Mouse (Mus musculus): ENCODE measurements around the gene Actl11.

The Actl11 gene

DNA sequence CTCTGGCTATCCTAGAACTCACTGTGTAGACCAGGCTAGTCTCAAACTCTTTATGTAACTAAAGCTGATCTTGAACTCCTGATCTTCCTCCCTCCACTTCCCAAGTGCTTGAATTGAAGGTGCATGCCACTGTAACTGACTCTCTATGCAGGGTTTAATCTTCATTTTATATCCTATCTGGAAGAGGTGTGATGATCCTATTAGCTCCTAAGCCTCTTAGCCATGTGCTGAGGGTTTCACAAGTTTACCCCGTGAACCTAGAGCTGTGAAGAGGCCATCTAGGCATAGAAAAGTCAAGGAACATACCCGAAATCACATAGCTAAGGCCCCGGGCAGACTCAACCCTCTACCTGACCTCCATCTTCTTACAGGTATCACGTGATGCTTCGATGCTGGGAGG lies 8.8 kb upstream of the Actl11 start:
- in situ Hi-C loops (cut with MseI, MboI), result no loop called here

DNA sequence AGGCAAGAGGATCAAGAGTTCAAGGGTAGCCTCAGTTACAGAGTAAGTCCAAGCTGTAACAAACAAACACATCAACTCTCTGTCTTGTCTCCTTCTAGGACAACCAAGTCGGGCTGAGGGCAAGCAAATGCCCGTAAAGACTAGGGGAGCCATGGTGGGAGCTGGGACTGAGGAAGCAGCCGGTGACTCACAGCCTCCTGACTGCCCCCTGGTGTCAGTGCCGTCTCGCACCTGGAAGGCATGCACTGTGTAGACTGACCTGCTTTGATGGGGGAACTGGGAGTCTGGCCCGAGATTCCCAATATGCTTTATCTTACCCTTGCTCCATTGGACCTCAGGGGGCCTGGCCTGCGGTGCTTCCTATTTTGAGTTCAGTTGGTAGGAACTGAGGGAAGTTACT lies 5.2 kb upstream of the Actl11 start:
- in situ Hi-C loops (cut with MseI, MboI), result no loop called here

DNA sequence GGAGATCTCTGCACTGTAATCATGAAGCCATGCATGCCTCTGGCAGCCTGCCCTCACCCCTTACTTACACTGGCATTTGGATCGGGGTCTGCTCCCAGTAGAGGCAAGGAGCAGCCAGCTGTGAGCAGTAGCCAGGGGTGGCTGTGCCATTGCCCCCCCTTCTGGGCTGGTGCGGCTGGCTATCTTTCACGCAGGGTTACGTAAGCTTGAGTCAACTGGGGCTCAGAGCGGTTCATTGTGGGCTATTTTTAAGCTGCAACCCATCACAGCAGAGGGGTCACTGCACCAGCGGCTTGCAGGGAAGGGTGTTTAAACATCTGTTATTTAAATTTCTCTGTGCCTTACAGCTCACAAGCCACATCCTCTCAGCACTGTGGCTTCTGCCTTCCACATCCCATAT lies 4.3 kb upstream of the Actl11 start:
- in situ Hi-C loops (cut with MseI, MboI), result no loop called here

DNA sequence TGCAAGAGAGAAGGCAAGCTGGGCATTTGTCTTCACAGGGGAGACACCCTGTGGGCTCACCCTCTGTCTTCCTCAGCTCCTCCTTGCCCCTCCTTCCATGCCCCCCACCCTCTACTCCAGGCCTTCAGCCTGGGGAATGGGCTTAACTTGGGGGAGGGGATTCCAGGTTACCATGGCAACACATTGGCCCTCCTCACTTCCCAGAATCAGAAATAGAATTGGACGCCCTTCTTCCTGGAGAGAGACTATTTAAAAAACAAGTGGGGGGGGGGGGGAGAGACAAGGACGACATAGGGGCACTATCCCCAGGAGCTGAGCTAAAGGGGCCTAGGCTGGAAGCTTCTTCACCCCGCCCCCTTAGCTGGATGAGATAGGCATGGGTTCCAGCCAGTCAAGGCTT lies 3.0 kb upstream of the Actl11 start:
- in situ Hi-C loops (cut with MseI, MboI), result no loop called here

DNA sequence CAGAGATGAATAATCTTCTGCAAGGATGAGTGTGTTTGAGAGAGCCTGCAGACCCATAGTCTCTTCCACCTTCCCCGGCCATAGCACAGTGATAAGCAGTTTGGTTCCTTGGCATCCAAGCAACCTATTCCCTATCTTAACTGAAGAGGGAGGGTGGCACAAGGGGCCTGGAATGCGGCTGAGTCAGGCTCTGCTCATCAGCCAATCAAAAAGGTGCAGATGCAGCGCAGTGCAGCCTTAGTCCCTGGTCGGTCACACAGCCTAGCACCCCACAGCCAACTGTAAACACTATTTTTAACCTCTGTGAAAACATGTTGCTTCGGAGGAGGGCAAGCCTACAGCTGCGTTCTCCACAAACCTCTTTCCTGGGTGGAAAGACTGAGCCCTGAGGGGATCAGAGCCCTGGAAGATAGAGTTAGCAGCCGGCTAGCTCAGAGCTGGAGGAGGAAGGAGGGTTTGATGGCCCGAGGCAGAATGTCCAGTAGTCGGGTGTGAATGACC lies 1.3 kb upstream of the Actl11 start:
- in situ Hi-C loops (cut with MseI, MboI), result no loop called here

DNA sequence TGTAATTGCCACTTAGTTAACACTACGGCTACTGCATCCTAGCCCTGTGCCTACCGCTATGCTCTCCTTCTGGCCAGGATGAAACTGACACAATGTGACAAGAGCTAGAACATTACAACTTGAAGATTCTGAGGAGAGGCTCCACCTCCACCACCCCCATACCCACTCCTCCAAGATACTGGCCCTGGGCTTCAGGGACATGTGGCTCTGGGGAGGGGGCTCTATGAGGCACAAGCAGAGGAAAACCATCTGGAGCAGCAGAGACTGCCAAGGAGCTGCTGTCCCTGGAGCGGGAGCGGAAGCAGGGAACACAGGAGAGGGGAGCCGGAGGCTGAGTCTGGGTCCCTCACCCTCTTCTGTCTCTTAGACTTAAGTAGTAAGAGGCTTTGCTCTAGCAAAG lies 520 bp upstream of the Actl11 start:
- in situ Hi-C loops (cut with MseI, MboI), result no loop called here

DNA sequence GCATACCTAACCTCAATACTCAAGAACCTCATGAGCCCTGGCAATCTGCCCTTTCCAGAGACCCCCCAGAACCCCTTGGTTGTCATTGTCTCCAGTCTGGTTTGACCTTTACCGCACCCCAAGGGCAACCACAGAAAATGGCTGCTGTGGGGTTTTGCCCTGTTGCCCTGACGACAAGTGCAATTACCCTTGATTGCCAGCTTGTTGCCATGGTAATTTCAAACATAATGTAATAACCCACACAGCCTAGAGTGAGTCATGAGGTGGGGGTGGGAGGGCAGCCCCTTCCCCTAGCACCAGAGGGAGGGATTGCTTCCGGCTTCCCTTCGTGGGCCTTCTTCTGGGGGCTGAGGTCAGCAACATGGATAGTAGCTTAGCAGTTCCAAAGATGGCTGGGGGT lies 4.0 kb downstream of the Actl11 start:
- in situ Hi-C loops (cut with MseI, MboI), result no loop called here

DNA sequence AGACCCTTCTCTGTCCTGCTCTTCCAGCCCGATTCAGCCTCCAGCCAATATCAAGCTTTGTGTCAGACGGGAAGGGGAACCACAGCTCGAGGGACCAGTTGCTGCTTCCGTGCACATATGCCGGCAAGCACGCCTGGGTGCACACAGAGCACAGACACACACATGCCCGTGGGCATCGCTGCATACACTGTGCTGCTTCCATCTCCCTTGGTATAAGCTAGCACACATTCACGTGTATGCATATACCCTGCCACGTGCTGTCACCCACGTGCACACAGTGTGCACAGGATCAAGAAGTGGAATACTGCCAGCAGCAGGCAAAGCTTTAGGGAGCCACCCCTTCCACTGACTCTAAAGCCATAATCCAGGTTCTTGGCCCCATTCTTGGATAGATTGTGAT lies 5.9 kb downstream of the Actl11 start:
- in situ Hi-C loops (cut with MseI, MboI), result no loop called here

DNA sequence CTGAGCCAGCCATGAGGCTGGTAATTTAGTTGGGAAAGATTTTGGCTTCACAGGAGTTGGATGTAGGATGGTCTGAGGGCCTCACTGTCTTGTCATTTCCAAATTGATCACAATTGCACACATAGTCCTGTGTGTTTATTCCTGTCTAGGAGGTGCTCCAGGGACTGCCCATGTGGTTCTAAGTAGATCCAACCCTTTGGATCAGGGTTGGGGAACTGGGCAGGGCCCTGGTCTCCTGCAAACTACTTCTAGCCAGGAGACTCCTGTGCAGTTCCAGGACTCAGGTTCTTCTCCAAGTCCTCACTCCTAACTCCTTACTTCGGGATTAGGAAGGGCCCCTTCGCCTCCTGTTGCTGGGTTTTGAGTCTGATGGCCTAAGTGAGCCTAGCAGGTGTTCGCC lies 7.1 kb downstream of the Actl11 start, which contains the start of gene Camkv:
Gene Camkv, plus strand, starts transcription at position 301 of the 400 bp plus-strand sequence.
- in situ Hi-C loops (cut with MseI, MboI), result no loop called here

DNA sequence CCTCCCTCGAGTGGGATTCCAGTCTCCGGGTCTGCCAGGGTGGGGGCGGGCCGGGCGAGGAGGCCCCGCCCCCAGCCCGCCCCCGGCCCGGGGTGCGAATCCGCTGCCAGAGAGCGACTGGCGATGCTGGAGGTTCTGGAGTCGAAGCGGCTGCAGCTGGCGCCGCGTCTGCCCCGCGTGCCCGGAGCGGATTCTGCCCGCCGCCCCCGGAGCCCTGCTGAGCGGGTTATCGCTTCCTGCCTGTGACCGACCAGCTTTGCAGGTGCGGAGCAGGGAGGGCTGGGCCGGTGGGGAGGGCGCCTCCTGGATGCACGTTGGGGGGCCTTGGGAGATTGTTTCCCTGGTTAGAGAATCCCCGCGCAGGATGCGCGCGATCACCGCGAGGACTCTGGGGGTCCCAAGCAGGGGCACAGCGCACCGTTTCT lies 7.5 kb downstream of the Actl11 start:
- in situ Hi-C loops (cut with MseI, MboI), result no loop called here

DNA sequence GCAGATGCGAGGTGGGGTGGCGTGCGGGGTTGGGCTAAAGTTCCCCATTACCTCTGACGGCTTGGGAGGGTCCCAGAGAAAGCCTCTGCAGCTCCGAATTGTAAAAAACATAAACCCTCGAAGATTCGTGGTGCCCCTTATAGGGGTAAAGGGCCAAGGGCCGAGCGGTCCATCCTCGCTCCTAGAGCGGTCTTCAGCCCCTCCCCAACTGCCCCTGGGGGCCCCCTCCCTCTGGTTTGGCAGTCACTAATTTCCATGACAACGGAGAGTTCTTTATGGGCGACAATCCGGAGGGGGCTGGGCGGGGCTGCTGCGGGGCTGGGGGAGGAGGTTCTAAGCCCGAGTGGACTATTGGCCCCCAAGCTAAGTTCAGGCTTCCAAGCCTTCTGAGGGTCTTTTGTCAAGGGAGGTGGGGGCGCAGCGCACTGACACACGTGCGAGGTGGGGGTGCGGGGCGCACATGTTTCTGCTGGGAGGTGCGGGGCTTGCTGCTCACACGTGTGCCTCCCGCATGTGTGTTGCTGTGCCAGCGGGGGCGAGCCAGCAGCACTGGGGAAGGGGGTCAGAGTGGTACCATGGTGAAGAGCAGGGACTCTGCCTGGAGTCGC lies 8.1 kb downstream of the Actl11 start:
- in situ Hi-C loops (cut with MseI, MboI), result no loop called here

DNA sequence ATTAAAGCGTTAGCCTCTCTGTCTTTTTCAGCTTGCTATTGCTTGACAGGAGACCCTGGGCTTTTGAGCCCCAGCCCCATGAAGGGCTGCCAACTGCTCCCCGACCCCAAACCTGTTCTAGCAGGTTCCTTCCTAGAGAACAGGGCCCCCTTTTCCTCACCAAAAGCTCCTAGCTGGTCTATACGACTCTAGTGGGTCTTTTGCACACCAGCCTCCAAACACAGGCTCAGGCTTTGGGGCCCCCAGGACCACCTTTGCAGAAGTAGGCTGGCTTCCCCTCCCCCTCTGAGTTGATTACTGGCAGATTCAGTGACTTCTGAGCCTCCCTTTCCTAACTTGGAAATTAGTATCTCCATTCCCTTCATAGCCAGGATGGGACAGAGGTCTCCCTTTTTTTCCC lies 8.6 kb downstream of the Actl11 start:
- in situ Hi-C loops (cut with MseI, MboI), result no loop called here

DNA sequence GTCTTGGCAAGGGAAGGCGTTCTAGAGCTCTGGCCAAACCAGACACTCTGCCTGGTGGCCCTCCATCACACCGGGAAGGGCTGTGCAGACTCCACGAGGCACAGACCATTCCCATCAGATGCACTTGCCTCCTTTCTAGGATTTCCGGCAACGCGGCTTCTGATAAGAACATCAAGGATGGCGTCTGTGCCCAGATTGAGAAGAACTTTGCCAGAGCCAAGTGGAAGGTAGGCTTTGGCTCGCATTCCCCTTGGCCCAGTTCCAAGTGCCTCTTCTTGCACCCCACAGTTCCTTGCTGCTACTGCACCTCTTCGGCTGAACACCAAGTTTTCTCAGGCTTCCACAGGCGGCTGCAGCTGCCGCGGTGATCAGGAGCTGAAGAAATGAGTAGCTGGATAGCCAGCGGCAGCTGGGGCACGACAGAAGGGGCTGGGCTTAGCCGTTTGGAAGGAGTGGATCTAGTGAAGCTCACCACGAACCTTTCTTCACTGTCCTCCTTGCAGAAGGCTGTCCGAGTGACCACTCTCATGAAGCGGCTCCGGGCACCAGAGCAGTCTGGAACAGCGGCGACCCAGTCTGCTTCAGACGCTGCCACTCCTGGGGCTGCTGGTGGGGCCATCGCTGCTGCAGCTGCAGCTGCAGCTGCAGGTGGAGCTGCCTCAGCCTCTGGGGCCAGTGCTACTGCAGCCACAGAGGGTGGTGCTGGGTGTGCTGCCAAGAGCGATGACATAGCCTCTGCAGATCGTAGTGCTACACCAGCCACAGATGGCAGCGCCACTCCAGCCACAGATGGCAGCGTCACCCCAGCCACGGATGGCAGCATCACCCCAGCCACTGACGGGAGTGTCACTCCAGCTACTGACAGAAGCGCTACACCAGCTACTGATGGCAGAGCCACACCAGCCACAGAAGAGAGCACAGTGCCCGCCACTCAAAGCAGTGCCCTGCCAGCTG lies 19.2 kb downstream of the Actl11 start:
- in situ Hi-C loops (cut with MseI, MboI), result no loop called here

DNA sequence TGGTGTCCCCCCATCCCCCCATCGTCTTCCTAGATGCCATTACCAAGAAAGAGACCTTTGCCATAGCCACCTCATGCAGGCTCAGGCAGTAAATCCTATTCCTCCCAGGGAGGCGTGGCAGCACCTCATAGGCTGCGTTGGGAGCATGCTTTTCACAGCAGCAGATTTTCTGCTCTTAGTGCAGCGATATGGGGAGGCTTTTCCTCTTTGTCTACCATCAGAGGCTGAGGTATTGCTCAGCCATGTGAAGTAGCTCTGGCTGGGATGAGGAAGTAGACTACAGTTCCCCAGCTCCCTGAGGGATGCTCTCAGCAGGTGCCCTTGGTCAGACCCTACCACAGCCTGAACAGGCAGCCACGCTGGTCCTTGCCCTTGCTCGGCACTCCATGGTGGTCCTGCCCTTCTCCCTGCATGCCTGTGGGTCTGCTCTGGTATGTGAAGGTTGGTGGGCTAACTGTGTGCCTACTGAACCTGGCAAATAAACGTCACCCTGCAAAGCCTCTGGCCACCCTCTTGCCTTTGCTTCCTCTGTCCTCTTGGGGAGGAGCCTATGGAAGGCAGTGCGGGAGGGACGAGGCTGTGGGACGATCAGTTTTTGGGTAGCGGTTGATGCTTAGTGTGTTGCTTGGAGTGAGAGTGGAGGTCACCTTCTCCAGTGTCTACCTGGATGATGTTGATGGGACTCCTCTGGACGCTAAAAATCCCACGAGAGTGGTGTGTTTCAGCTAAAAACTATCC lies 21.1 kb downstream of the Actl11 start:
- in situ Hi-C loops (cut with MseI, MboI), result no loop called here

DNA sequence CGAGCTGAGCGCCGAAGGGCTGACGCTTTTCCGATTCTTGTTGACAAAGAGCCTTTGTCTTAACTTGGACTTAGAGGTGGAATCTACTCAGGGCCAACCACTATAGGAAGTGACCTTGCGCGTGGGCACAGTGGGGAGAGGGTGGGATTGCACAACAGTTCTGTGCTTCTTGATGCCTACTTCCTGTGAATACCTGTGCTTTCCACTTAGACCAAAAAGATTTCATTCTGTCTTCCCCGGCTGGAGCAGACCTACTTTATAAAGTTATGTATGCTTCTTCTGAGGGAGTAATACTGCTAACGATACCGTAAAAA lies 21.6 kb downstream of the Actl11 start, which contains the start of gene Traip:
Gene Traip, plus strand, starts transcription at position 215 of the 314 bp plus-strand sequence.
- in situ Hi-C loops (cut with MseI, MboI), result no loop called here

DNA sequence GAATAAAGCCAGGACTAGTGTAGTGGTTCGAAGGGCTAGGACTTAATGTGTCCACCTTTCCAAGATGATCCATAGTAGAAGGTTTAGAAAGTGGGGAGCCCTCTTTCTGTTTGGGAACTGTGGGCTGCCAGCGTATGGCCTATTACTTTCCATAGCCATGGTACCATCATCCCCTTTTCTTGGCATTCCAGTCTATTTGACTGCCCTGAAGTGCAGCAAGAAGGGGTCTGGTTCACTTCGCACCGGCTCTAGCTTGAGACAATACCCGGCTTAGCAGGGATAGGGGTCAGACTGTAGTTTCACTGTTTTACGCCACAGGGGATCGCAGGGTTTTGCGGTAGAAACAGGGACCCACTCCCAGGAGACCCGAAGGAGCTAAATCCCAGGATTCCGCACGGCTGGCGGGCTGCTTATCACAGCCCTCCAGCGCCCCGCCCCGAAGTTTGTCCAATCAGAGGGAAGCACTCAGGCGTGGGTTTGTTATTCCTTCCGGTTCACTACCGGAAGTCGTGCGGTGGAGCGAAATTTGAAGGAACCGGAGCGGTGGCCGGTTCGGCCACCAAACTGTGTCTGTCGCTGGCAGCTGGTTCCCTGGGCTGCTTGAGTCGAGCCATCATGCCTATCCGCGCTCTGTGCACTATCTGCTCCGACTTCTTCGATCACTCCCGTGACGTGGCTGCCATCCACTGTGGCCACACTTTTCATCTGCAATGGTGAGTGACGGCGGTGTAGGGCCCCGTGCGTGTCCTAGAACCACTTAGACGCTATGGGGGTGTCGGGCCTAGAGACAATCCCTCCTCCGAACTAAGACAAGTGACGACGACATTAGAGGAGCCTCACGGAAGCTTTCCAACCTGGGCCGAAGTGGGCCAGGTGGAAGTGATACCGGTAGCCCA lies 22.4 kb downstream of the Actl11 start:
- in situ Hi-C loops (cut with MseI, MboI), result no loop called here

DNA sequence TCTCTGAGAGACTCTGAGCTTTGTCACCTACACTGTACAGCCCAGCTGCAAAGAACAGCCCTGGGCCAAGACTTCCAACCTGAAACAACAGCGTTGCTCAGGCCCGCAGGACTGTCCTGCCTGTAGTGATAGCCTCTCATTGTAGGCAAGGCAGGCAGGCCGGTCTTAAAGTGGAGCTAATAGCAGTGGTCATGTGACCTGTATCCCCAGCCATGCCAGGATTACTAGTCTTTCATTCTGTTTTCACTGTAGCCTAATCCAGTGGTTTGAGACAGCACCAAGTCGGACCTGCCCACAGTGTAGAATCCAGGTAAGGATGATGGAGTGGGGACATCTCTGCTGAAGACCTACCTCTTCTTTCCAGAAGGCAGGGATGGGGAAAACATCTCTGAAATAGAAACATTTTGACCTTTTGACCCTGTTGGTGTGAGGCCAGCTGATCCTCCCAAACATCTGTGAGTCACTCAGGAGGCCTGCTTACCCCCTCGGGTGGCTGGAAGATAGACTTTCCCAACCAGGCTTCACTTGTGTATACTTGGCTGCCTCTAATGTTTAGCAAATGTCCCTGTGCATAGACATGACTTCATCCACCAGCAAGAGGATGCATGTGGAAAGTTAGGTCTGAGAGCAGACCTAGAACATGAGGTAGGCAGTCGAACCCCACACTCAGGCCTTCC lies 27.5 kb downstream of the Actl11 start:
- in situ Hi-C loops (cut with MseI, MboI), result no loop called here

DNA sequence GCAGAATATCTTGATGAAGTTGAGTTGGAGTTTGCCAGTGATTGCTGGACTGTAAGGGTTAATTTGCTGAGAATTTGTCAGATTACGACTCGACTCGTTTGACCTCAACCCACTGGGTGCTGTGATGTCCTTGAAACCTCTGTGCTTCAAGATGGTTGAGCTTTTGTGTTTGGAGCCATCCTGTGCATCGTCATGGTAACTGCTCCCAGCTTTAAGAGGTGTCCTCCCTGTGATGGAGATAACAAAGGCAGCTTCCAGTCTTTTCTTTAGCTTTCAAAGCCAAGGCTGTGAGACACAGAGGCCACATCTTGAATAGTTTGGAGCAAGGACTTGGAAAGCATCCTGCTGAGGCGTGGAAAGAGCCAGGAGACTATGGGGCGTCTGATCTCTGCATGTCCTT lies 28.9 kb downstream of the Actl11 start:
- in situ Hi-C loops (cut with MseI, MboI), result no loop called here

DNA sequence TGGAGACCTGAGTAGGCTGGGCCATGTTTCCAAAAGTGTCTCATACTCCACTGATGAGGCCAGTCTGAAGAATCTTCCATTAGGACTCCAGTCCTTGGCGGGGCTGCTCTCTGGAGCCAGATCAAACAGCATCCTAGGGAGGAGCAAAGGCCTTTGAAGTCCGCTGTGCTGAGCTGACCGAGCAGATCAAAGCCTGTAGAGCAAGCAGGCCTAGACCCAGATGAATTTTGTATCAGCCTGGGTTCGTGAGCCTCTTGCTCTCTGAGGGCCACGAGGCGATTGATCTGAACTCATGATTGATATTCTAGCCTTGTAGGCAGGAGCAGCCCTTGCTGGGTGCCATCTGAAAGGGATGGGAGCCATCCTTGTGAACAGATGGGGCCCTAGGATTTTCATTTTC lies 31.6 kb downstream of the Actl11 start:
- in situ Hi-C loops (cut with MseI, MboI), result no loop called here

DNA sequence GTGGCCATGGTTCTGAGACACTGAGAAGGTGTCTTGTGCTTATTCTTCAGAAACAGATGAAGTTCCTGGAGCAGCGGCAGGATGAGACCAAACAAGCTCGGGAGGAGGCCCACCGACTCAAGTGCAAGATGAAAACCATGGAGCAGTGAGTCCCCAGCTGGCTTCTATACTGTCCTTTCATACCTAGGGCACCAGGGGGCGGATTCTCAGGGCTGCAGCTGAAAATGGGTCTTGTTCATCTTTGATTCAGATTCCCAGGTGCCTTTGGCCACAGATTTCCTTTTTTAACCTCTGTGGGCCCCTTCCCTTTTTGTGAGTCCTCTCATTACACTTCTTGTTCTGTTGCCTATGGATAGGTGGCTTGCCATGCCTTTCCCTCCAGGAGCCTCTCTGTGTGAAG lies 32.7 kb downstream of the Actl11 start:
- in situ Hi-C loops (cut with MseI, MboI), result no loop called here

DNA sequence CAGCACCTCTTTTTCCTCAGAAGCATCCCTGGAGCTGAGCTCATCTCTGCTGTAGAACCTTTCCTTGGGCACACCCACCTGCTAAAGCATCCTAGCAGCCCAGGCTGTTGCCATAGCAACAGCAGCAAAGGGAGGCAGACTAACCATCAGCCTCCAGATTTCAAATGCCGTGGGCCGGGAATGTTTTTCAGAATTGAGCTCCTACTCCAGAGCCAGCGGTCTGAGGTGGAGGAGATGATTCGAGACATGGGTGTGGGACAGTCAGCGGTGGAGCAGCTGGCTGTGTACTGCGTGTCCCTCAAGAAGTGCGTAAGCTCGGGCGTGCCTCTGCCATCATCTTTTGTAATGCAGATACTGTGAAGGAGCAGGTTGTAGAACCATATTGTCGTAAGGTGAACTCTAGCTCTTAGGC lies 33.1 kb downstream of the Actl11 start:
- in situ Hi-C loops (cut with MseI, MboI), result no loop called here
